ENCODE assay signal across 8 mouse cellular contexts in genomic region chr17:36835591-36836426, GRCm38 (mm10). TPM values are rescaled to one million over a fixed set of nuclear protein-coding genes. Genes with fewer than 3 reads are reported as not detected.
DNase-seq lines count a peak whose midpoint lies in the region; ATAC-seq lines count a peak whose summit lies in the region.

No protein-coding gene starts in this region.

- peak; percentile 10 to 30 for DNase-seq in monocyte, adult 2 months (ENCODE audit: low read depth in 1 of 2, low spot score in 2 of 2)
- DNase-seq in embryo, embryonic 9.5 days (ENCODE audit: extremely low spot score) = peak; percentile 58
- DNase-seq in gastrocnemius, postnatal 36 days = peak; percentile 24 to 40
- DNase-seq in left cerebral cortex, postnatal 4 days = peak; percentile 40
- DNase-seq in midbrain, embryonic 10.5 days (ENCODE audit: low spot score) = peak; percentile 52
- DNase-seq in spleen, adult 18-20 months = peak; percentile 31 to 53

- WGBS in intestine, embryonic 15.5 days = 27% methylated on average over 12 of the region's 12 CpGs
- WGBS in midbrain, embryonic 10.5 days = 32% methylated on average over 12 of the region's 12 CpGs

- H3K4me1 ChIP-seq in intestine, embryonic 15.5 days (replicated peaks) = peaks cover 8% of the 10 kb centered on the region; the same call in 1 of the 2 replicates
- H3K4me1 ChIP-seq in midbrain, embryonic 10.5 days = peaks cover 16% of the 10 kb centered on the region

- H3K36me3 ChIP-seq in intestine, embryonic 15.5 days = no peaks in the 10 kb centered on the region
- 0 out of 2 replicates have a peak, but pooled peaks cover 4% of the 10 kb centered on the region for H3K36me3 ChIP-seq in midbrain, embryonic 10.5 days

- H3K9me3 ChIP-seq in intestine, embryonic 15.5 days = no peaks in the 10 kb centered on the region
- no peaks in the 10 kb centered on the region for H3K9me3 ChIP-seq in midbrain, embryonic 10.5 days (replicated peaks)

- H3K4me2 ChIP-seq in intestine, embryonic 15.5 days (replicated peaks) = peak overlapping the region; percentile 68

- intact Hi-C loops in gastrocnemius, postnatal 36 days (cut with DNase I) = loop anchor here (5.0 kb wide), 1 partner anchor 121 kb away; the partner anchor contains the start of genes Znrd1 and Znrd1as
- intact Hi-C loops in left cerebral cortex, postnatal 4 days (cut with DNase I) = no loop called here

- no peak; the same call in 1 of the 2 replicates for ATAC-seq in monocyte, adult 5-6 weeks (replicated peaks; ENCODE audit: insufficient number of reproducible peaks, low FRiP score, low TSS enrichment, poor library complexity, severe bottlenecking)
- peak; percentile 55 for ATAC-seq in intestine, embryonic 15.5 days

- H3K9ac ChIP-seq in intestine, embryonic 15.5 days = no peak overlapping the region

- peak overlapping the region; percentile 78; the same call in 1 of the 2 replicates for H3K4me3 ChIP-seq in intestine, embryonic 15.5 days (replicated peaks)
- peak overlapping the region; percentile 76 for H3K4me3 ChIP-seq in midbrain, embryonic 10.5 days

- H3K27ac ChIP-seq in intestine, embryonic 15.5 days = peak overlapping the region; percentile 98
- peak overlapping the region; percentile 95; the same call in 1 of the 2 replicates for H3K27ac ChIP-seq in midbrain, embryonic 10.5 days (replicated peaks)

- no peaks in the 10 kb centered on the region for H3K27me3 ChIP-seq in intestine, embryonic 15.5 days (replicated peaks)
- no peaks in the 10 kb centered on the region for H3K27me3 ChIP-seq in midbrain, embryonic 10.5 days (ENCODE audit: low read depth, poor library complexity, severe bottlenecking)

RNA-seq across cellular contexts. Expression of gene Trim26, which starts 1.1 kb away (rescaled TPM):
- total RNA-seq in monocyte, adult 5-6 weeks (2017) = 45.2 to 61.6 TPM (median 45.5 TPM) in 3 replicates
- 10 to 100 TPM; 17.1 to 18.8 TPM for total RNA-seq in gastrocnemius, postnatal 36 days (2021)
- polyA plus RNA-seq in intestine, embryonic 15.5 days (2015; fragmentation: Nextera tagmentation; extraction: Ambion mirVana) = 38.0 and 41.5 TPM in 2 replicates
- 10 to 100 TPM; 33.4 to 36.8 TPM for total RNA-seq in left cerebral cortex, postnatal 4 days (2021)
- polyA plus RNA-seq in midbrain, embryonic 10.5 days (2016; fragmentation: Nextera tagmentation; extraction: Ambion mirVana) = 46.0 and 48.5 TPM in 2 replicates

RNA-seq across cellular contexts. Expression of gene H2-M10.6, which starts 23.8 kb away (rescaled TPM):
- not detected in 3 replicates for total RNA-seq in monocyte, adult 5-6 weeks (2017)
- not detected for total RNA-seq in gastrocnemius, postnatal 36 days (2021)
- not detected in 2 replicates for polyA plus RNA-seq in intestine, embryonic 15.5 days (2015; fragmentation: Nextera tagmentation; extraction: Ambion mirVana)
- not detected for total RNA-seq in left cerebral cortex, postnatal 4 days (2021)
- polyA plus RNA-seq in midbrain, embryonic 10.5 days (2016; fragmentation: Nextera tagmentation; extraction: Ambion mirVana) = not detected in 2 replicates

RNA-seq across cellular contexts. Expression of gene Trim15, which starts 31.2 kb away (rescaled TPM):
- not detected in 3 replicates for total RNA-seq in monocyte, adult 5-6 weeks (2017)
- total RNA-seq in gastrocnemius, postnatal 36 days (2021) = not detected
- polyA plus RNA-seq in intestine, embryonic 15.5 days (2015; fragmentation: Nextera tagmentation; extraction: Ambion mirVana) = 4.6 and 6.1 TPM in 2 replicates
- not detected for total RNA-seq in left cerebral cortex, postnatal 4 days (2021)
- 0.27 and 0.45 TPM in 2 replicates for polyA plus RNA-seq in midbrain, embryonic 10.5 days (2016; fragmentation: Nextera tagmentation; extraction: Ambion mirVana)

RNA-seq across cellular contexts. Expression of gene Trim10, which starts 33.6 kb away (rescaled TPM):
- 0.49 to 16.6 TPM (median 11.1 TPM) in 3 replicates for total RNA-seq in monocyte, adult 5-6 weeks (2017)
- not detected for total RNA-seq in gastrocnemius, postnatal 36 days (2021)
- polyA plus RNA-seq in intestine, embryonic 15.5 days (2015; fragmentation: Nextera tagmentation; extraction: Ambion mirVana) = 4.8 and 5.2 TPM in 2 replicates
- not detected for total RNA-seq in left cerebral cortex, postnatal 4 days (2021)
- 6.2 and 7.4 TPM in 2 replicates for polyA plus RNA-seq in midbrain, embryonic 10.5 days (2016; fragmentation: Nextera tagmentation; extraction: Ambion mirVana)

RNA-seq across cellular contexts. Expression of gene Trim40, which starts 54.1 kb away (rescaled TPM):
- not detected in 3 replicates for total RNA-seq in monocyte, adult 5-6 weeks (2017)
- total RNA-seq in gastrocnemius, postnatal 36 days (2021) = not detected
- 0.78 and 1.2 TPM in 2 replicates for polyA plus RNA-seq in intestine, embryonic 15.5 days (2015; fragmentation: Nextera tagmentation; extraction: Ambion mirVana)
- not detected for total RNA-seq in left cerebral cortex, postnatal 4 days (2021)
- polyA plus RNA-seq in midbrain, embryonic 10.5 days (2016; fragmentation: Nextera tagmentation; extraction: Ambion mirVana) = not detected in 2 replicates
